Mouse (Mus musculus): ENCODE data around the gene Dennd2a. TPM values are rescaled to one million over a fixed set of nuclear protein-coding genes. Genes with fewer than 3 reads are reported as not detected.

Gene Dennd2a
- polyA plus RNA-seq, 1 experiment, result 8.4 TPM

DNA sequence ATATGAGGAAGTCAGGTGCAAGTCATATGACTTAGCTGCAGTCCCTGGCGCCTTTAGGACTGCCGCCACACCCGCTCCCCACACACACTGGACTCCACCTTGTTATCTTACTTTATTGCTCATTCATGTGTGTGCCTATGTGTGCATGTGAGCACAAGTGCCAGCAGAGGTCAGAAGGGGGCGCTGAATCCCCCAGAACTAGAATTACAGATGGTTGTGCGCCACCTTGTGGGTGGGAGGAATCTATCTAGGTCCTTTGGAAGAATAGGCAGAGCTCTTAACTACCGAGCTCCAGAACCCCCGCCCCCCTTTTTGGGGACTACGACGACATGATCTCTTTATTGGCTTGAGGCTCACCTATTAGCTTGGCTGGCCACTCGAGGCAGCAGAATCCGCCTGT is 97.6 kb downstream of the Dennd2a start:
- H3K36me3 ChIP-seq (ENCODE audit: control insufficient read depth, insufficient read depth), result no peaks in the 10 kb centered on the region
- TF ChIP-seq MYOD1 (IDR thresholded peaks at IDR 0.05; ENCODE audit: control insufficient read depth in 1 of 3, insufficient read length in 2 of 3, low read depth in 2 of 3), result no peak
- no peak for TF ChIP-seq SRF (IDR thresholded peaks at IDR 0.05; ENCODE audit: control insufficient read depth, insufficient read length, low read depth)
- TF ChIP-seq TCF12 (IDR thresholded peaks at IDR 0.05; ENCODE audit: insufficient read depth, poor library complexity, severe bottlenecking), result no peak
- no peak for TF ChIP-seq MYOG (IDR thresholded peaks at IDR 0.05; ENCODE audit: control insufficient read depth in 1 of 3, insufficient read depth in 1 of 3, insufficient read length in 2 of 3, low read depth in 2 of 3)
- no peak for TF ChIP-seq POLR2AphosphoS2 (IDR thresholded peaks at IDR 0.05; ENCODE audit: insufficient read length, low read depth)
- TF ChIP-seq E2F4 (IDR thresholded peaks at IDR 0.05; ENCODE audit: insufficient read depth), result no peak
- TF ChIP-seq TCF3 (IDR thresholded peaks at IDR 0.05; ENCODE audit: insufficient read length, low read depth), result no peak
- no peak for TF ChIP-seq MAX (IDR thresholded peaks at IDR 0.05; ENCODE audit: low read depth)
- no peak for TF ChIP-seq POLR2A (IDR thresholded peaks at IDR 0.05; ENCODE audit: insufficient read length, low read depth)
- H3K27me3 ChIP-seq (ENCODE audit: control insufficient read depth, insufficient read depth, insufficient read length), result no peaks in the 10 kb centered on the region
- H3ac ChIP-seq (ENCODE audit: control insufficient read depth, insufficient read length), result no peak overlapping the region
- H3K79me2 ChIP-seq (ENCODE audit: control insufficient read depth, insufficient read depth), result no peaks in the 10 kb centered on the region
- H3K4me2 ChIP-seq (ENCODE audit: low read depth), result no peak overlapping the region
- no peak overlapping the region for H3K4me3 ChIP-seq

DNA sequence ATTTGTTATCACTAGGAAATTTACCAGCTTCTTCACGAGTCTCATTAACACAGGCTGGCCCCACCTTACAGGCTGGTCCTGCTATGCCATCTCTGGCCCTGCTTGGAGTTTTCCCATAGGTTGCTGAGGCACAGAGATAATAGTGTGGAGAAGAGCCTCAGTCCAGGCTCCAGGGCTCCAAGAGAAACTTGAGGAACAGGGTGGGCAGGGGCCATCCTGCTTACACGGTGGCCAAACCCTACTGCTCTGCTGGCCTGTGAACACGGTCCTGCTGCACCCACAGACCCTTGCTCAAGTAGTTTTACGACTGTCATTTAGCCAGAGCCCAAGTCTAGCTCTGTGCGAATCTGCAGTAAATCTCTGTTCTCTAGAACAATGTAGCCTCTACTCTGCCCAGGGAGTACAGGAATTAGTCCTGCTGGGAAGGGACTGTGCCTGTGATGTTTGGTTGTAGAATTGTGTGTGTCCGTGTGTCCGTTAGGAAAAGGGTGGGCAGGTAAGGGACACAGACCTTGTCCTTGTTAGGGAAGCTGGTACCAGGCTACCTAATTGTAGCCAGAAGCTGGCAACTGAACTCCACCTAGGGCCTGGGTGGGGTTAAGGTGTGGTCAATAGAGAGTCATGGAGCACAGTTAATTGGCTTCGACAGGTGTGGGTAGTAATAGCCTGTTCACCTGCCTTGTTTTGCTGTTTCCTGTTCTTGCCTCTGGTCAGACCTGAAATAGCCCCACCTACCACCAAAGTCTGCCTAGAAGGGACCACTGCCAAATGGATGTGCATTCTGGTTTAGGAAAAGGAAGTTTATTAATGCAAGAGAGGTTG is 102.1 kb downstream of the Dennd2a start:
- no peaks in the 10 kb centered on the region for H3K79me2 ChIP-seq (ENCODE audit: control insufficient read depth, insufficient read depth)
- no peak for TF ChIP-seq POLR2A (IDR thresholded peaks at IDR 0.05; ENCODE audit: insufficient read length, low read depth)
- no peak for TF ChIP-seq CEBPB (IDR thresholded peaks at IDR 0.05; ENCODE audit: insufficient read depth, poor library complexity, severe bottlenecking)
- TF ChIP-seq MYOD1 (IDR thresholded peaks at IDR 0.05; ENCODE audit: control insufficient read depth in 1 of 3, insufficient read length in 2 of 3, low read depth in 2 of 3), result no peak
- TF ChIP-seq E2F4 (IDR thresholded peaks at IDR 0.05; ENCODE audit: insufficient read depth), result no peak
- no peak for TF ChIP-seq USF1 (IDR thresholded peaks at IDR 0.05; ENCODE audit: low read depth)
- TF ChIP-seq POLR2AphosphoS2 (IDR thresholded peaks at IDR 0.05; ENCODE audit: insufficient read length, low read depth), result no peak
- TF ChIP-seq MAX (IDR thresholded peaks at IDR 0.05; ENCODE audit: low read depth), result no peak
- H3K4me2 ChIP-seq (ENCODE audit: low read depth), result no peak overlapping the region
- H3K36me3 ChIP-seq (ENCODE audit: control insufficient read depth, insufficient read depth), result no peaks in the 10 kb centered on the region
- no peaks in the 10 kb centered on the region for H3K27me3 ChIP-seq (ENCODE audit: control insufficient read depth, insufficient read depth, insufficient read length)
- no peak overlapping the region for H3ac ChIP-seq (ENCODE audit: control insufficient read depth, insufficient read length)
- no peak overlapping the region for H3K4me3 ChIP-seq

DNA sequence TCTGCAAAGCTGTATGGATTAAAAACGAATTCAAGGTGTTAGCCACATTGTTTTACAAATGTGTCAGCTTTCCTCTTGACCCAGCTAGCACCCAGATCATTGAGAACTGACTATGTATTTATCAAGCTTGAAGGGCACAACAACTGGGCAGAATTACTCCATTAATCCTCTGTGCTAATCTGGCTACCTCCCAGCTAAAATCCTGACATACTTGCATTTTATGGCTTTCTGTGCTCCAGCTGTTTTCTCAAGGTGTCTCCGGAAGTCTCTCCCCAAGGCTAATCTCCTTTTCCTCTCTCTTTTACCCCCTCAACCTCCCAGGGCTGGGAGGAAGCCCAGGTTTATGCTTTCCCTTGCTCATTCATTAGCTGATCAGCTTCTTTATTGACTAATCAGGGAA is 103.1 kb downstream of the Dennd2a start:
- H3K36me3 ChIP-seq (ENCODE audit: control insufficient read depth, insufficient read depth), result no peaks in the 10 kb centered on the region
- no peaks in the 10 kb centered on the region for H3K27me3 ChIP-seq (ENCODE audit: control insufficient read depth, insufficient read depth, insufficient read length)
- no peaks in the 10 kb centered on the region for H3K79me2 ChIP-seq (ENCODE audit: control insufficient read depth, insufficient read depth)
- H3K4me3 ChIP-seq, result no peak overlapping the region
- no peak overlapping the region for H3ac ChIP-seq (ENCODE audit: control insufficient read depth, insufficient read length)
- TF ChIP-seq CEBPB (IDR thresholded peaks at IDR 0.05; ENCODE audit: insufficient read depth, poor library complexity, severe bottlenecking) (no peak), SRF (IDR thresholded peaks at IDR 0.05; ENCODE audit: control insufficient read depth, insufficient read length, low read depth) (no peak), TCF12 (IDR thresholded peaks at IDR 0.05; ENCODE audit: insufficient read depth, poor library complexity, severe bottlenecking) (no peak), POLR2AphosphoS2 (IDR thresholded peaks at IDR 0.05; ENCODE audit: insufficient read length, low read depth) (no peak), TCF3 (IDR thresholded peaks at IDR 0.05; ENCODE audit: insufficient read length, low read depth) (no peak), REST (IDR thresholded peaks at IDR 0.05; ENCODE audit: insufficient read depth, insufficient read length) (no peak), POLR2A (IDR thresholded peaks at IDR 0.05; ENCODE audit: insufficient read length, low read depth) (no peak), E2F4 (IDR thresholded peaks at IDR 0.05; ENCODE audit: insufficient read depth) (no peak), USF1 (IDR thresholded peaks at IDR 0.05; ENCODE audit: low read depth) (no peak), MYOG (IDR thresholded peaks at IDR 0.05; ENCODE audit: control insufficient read depth in 1 of 3, insufficient read depth in 1 of 3, insufficient read length in 2 of 3, low read depth in 2 of 3) (no peak), MAX (IDR thresholded peaks at IDR 0.05; ENCODE audit: low read depth) (no peak), MYOD1 (IDR thresholded peaks at IDR 0.05; ENCODE audit: control insufficient read depth in 1 of 3, insufficient read length in 2 of 3, low read depth in 2 of 3) (no peak)
- no peak overlapping the region for H3K4me2 ChIP-seq (ENCODE audit: low read depth)

DNA sequence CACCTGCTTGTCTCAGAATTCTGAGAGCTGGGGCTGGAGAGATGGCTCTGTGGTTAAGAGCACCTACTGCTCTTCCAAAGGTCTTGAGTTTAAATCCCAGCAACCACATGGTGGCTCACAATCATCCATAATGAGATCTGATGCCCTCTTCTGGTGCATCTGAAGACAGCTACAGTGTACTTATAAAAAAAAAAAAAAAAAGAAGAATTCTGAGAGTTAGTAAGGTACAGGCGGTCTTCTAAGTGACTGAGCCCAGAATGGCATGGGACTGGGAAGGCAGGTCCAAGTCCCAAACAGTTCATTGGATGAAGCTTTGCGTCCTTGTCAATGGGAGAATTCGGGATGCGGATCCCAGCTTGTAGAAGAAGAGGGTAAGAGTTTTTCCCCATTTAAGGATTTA is 104.1 kb downstream of the Dennd2a start:
- Histone ChIP-seq H3K27me3 (ENCODE audit: control insufficient read depth, insufficient read depth, insufficient read length) (no peaks in the 10 kb centered on the region), H3ac (ENCODE audit: control insufficient read depth, insufficient read length) (no peak overlapping the region), H3K79me2 (ENCODE audit: control insufficient read depth, insufficient read depth) (no peaks in the 10 kb centered on the region), H3K4me3 (no peak overlapping the region), H3K36me3 (ENCODE audit: control insufficient read depth, insufficient read depth) (no peaks in the 10 kb centered on the region), H3K4me2 (ENCODE audit: low read depth) (no peak overlapping the region)
- no peak for TF ChIP-seq REST (IDR thresholded peaks at IDR 0.05; ENCODE audit: insufficient read depth, insufficient read length)
- no peak for TF ChIP-seq USF1 (IDR thresholded peaks at IDR 0.05; ENCODE audit: low read depth)

DNA sequence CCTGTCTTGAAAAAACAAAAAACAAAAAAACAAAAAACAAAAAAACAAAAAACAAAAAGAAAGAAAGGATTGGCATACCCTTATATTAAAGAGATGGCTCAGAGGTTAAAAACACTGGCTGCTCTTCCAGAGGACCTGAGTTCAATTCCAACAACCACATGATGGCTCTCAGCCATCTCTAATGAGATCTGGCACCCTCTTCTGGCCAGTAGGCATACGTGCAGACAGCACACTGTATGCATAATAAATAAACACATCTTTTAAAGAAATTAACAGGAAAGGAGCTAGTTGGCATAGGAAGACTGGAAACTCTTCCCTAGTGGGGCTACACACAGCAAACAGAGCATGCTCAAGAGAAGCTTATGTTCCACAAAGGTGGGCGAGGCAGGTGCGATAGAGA is 106.6 kb downstream of the Dennd2a start:
- Histone ChIP-seq H3K79me2 (ENCODE audit: control insufficient read depth, insufficient read depth) (no peaks in the 10 kb centered on the region), H3K4me2 (ENCODE audit: low read depth) (no peak overlapping the region), H3K27me3 (ENCODE audit: control insufficient read depth, insufficient read depth, insufficient read length) (no peaks in the 10 kb centered on the region), H3K36me3 (ENCODE audit: control insufficient read depth, insufficient read depth) (no peaks in the 10 kb centered on the region), H3ac (ENCODE audit: control insufficient read depth, insufficient read length) (no peak overlapping the region), H3K4me3 (no peak overlapping the region)
- TF ChIP-seq MAX (IDR thresholded peaks at IDR 0.05; ENCODE audit: low read depth) (no peak), MYOD1 (IDR thresholded peaks at IDR 0.05; ENCODE audit: control insufficient read depth in 1 of 3, insufficient read length in 2 of 3, low read depth in 2 of 3) (no peak), MYOG (IDR thresholded peaks at IDR 0.05; ENCODE audit: control insufficient read depth in 1 of 3, insufficient read depth in 1 of 3, insufficient read length in 2 of 3, low read depth in 2 of 3) (no peak), TCF3 (IDR thresholded peaks at IDR 0.05; ENCODE audit: insufficient read length, low read depth) (no peak), POLR2AphosphoS2 (IDR thresholded peaks at IDR 0.05; ENCODE audit: insufficient read length, low read depth) (no peak), SRF (IDR thresholded peaks at IDR 0.05; ENCODE audit: control insufficient read depth, insufficient read length, low read depth) (no peak), POLR2A (IDR thresholded peaks at IDR 0.05; ENCODE audit: insufficient read length, low read depth) (no peak), TCF12 (IDR thresholded peaks at IDR 0.05; ENCODE audit: insufficient read depth, poor library complexity, severe bottlenecking) (no peak), USF1 (IDR thresholded peaks at IDR 0.05; ENCODE audit: low read depth) (no peak), E2F4 (IDR thresholded peaks at IDR 0.05; ENCODE audit: insufficient read depth) (no peak), REST (IDR thresholded peaks at IDR 0.05; ENCODE audit: insufficient read depth, insufficient read length) (no peak)
